Mouse (Mus musculus): ENCODE data around the gene Dus2. TPM values are rescaled to one million over a fixed set of nuclear protein-coding genes. Genes with fewer than 3 reads are reported as not detected.

The Dus2 gene
- polyA plus RNA-seq (2015; fragmentation: Nextera tagmentation; extraction: Ambion mirVana) = 14.1 and 14.8 TPM in 2 replicates

DNA sequence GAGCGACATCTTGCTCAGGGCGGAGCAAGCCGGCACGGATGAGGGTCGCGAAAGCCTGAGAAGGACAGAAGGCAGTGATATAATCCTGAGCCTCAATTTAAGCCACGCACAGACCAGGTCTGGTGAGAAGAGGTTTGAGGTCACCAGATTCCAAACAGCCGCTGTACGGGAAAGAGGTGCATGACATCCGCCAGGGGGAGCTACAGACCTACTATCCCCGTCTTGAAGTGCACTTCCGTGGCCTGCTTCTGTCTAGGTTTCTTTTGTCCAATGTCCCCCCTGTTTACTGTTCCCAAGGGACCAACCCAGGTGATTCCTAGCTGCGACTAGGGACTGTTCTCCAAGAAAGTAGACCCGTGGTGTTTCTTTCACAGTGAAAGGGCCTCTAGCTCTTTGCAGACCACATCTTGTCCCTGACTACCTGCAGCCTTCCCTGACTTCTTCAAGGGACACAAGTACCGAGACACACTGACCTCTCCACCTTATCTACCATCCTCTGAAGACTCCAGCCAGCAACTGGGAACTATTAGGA lies at the start of gene Dus2:
TSS of gene Dus2 (plus strand) at position 482 of the 532 bp plus-strand sequence.

DNA sequence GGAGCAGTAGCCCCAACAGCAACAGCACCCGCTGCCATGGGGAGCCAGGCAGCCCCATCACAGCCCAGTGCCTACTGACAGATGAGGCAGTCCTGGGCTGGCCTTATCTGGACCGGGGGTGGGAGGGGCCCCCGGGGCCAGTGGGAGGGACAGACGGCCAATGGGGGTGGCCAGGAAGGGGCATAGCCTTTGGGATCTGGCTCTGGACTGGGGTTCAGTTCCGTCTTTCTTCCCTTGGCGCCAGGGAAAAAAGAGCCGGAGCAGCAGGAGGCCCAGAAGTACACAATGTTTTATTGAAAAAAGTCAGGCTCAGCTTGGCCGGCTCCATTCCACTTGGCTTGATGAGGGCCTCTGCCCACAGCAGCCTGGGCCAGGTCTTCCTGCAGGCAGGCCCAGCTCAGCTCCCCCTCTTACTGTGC lies 47.8 kb upstream of the Dus2 start, which contains the start of gene Lcat:
TSS of gene Lcat (minus strand) at position 62 of the 419 bp plus-strand sequence.

DNA sequence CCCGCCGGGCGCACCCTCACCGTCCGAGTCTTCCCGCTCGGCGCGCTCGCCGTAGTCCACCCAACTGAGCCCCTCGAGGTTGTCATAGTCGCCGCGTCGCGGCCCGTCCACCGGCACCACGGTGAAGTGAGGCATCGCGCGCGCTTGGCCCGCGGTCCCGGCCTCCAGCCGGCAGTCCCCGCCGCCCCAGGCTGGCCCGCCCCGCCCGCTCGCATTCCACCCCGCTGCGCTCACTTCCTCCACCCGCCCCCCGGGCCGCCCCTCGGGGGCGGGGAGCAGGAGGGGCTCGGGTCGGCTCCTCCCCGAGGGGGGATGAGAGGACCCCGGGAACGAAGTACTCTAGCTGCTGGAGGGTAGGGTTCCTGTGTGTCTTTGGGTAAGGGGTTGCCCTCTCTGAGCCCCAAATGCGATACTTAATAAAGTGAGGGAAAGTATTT lies 25.2 kb upstream of the Dus2 start, which contains the start of gene Slc12a4:
TSS of gene Slc12a4 (minus strand) at position 193 of the 437 bp plus-strand sequence.

DNA sequence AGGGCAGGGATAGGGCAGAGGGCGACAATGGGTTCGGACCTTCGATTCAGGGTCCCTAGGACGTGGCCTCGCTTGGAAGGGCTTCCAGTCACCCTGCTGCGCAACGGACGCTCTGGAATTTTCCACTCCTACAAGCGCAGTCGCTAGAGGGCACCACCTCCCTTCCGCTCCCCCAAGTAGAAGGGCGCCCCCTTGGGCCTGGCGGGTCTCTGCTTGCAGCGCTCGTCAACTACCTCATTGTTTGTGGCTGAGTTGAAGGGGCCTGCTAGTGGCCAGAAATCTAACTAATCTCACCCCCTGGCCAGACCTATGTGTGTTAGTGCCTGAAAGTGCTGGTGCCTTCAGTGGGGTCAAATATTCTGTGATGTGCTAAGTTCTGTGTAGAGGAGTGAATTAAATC lies 11.8 kb upstream of the Dus2 start, which contains the start of gene Dpep3:
TSS of gene Dpep3 (minus strand) at position 105 of the 400 bp plus-strand sequence.

DNA sequence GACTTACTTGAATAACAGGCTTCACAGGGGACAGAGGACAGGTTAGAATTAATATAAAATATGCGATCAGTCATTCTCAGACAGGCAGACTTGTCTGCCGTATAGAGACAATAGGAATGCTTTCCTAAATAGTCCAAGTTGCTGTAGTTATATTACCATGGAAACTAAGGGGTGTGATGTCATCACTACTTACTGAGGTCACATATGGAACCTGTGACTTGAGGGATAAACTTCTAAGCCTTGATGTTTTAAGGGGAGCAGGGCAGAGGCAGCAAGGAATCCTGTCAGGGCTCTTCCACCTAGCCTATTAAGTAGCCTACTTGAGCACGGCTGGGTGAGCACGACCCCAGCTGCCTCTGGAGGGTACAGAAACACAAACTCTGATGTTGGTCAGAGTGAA lies 14.7 kb downstream of the Dus2 start, which contains the start of gene Dpep2nb:
TSS of gene Dpep2nb (minus strand) at position 101 of the 400 bp plus-strand sequence.

DNA sequence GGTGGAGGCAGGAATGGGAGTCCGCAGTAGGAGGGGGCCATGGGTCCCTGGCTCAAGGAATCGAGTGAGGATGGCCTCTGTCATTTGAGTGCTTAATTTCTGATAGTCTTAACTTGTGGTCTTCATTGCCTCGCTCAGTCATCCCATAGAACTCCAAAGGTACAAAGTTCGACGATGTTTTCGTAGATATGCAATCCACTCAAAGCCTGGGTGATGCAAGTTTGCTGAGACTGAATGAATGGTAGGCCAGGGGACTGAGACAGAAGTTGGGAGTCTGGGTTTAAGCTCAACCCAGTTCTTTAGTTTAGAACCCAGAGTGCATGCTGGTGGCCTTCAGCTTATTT lies 20.5 kb downstream of the Dus2 start, which contains the start of gene Ddx28:
TSS of gene Ddx28 (minus strand) at position 240 of the 344 bp plus-strand sequence.

DNA sequence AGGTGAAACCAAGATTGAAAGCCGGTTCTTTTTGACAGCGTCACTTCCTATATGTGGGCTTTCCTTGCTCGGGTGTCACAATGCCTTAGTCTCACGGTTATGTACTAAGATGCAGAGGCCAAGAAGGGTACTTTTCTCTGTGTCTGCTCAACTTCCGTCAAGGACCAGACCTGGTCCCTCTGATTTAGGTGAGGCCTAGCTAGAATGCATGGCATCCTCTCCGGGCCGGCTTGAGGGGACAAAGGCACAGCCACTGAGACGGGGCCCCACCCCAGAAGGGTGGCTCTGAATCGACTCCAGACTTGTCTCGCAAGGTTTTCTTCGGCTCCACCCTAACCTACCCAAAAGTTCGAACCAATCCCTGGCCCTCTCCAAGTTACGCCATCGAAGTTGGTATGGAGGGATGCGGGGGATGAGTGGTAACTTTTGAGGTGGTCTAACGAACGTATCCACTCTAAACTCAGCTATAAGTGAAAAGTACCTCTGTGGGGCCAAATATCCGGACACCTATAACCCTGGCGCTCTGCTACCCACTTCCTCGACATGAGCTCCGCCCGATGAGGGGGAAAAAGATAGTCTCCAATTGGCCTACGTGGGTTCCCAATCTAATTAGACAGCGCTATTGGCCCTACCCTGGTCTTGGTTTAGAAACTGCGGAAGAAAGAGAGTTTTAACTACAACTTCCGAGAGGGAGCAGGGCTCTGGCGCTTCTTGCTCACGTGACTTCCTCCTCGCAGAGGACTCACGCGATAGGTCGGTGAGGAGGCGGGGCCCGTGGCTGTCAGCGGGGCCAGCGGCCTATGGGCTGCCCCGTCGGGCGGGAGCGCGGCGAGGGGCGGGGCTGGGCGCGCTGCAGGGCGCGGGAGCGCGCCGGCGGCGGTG lies 67.8 kb downstream of the Dus2 start, which contains the start of gene Nfatc3:
TSS of gene Nfatc3 (plus strand) at position 110 of the 882 bp plus-strand sequence.

Other genes with a start within 250 kb of the Dus2 start
- 3.8 and 4.0 TPM in 2 replicates for gene Gfod2, start 232.7 kb upstream of the Dus2 start, polyA plus RNA-seq (2015; fragmentation: Nextera tagmentation; extraction: Ambion mirVana)
- gene Ranbp10, start 164.0 kb upstream of the Dus2 start, polyA plus RNA-seq (2015; fragmentation: Nextera tagmentation; extraction: Ambion mirVana) = 43.9 and 49.2 TPM in 2 replicates
- 0.22 and 0.23 TPM in 2 replicates for gene Tsnaxip1, start 163.6 kb upstream of the Dus2 start, polyA plus RNA-seq (2015; fragmentation: Nextera tagmentation; extraction: Ambion mirVana)
- 21.0 and 21.1 TPM in 2 replicates for gene Cenpt, start 138.1 kb upstream of the Dus2 start, polyA plus RNA-seq (2015; fragmentation: Nextera tagmentation; extraction: Ambion mirVana)
- gene Thap11, start 136.2 kb upstream of the Dus2 start, polyA plus RNA-seq (2015; fragmentation: Nextera tagmentation; extraction: Ambion mirVana) = 33.8 and 34.9 TPM in 2 replicates
- gene Nutf2, start 130.8 kb upstream of the Dus2 start, polyA plus RNA-seq (2015; fragmentation: Nextera tagmentation; extraction: Ambion mirVana) = 125 and 144 TPM in 2 replicates
- 16.4 and 18.2 TPM in 2 replicates for gene Edc4, start 110.5 kb upstream of the Dus2 start, polyA plus RNA-seq (2015; fragmentation: Nextera tagmentation; extraction: Ambion mirVana)
- 0.46 TPM in 1 of 2 replicates, not detected in the other for gene Nrn1l, start 97.8 kb upstream of the Dus2 start, polyA plus RNA-seq (2015; fragmentation: Nextera tagmentation; extraction: Ambion mirVana)
- 12.7 and 15.0 TPM in 2 replicates for gene Pskh1, start 90.9 kb upstream of the Dus2 start, polyA plus RNA-seq (2015; fragmentation: Nextera tagmentation; extraction: Ambion mirVana)
- gene Ctrl, start 57.5 kb upstream of the Dus2 start, polyA plus RNA-seq (2015; fragmentation: Nextera tagmentation; extraction: Ambion mirVana) = 1.4 and 4.2 TPM in 2 replicates
- 77.1 and 84.1 TPM in 2 replicates for gene Psmb10, start 52.9 kb upstream of the Dus2 start, polyA plus RNA-seq (2015; fragmentation: Nextera tagmentation; extraction: Ambion mirVana)
- 0.82 and 1.0 TPM in 2 replicates for gene Lcat, start 48.0 kb upstream of the Dus2 start, polyA plus RNA-seq (2015; fragmentation: Nextera tagmentation; extraction: Ambion mirVana)
- gene Slc12a4, start 25.2 kb upstream of the Dus2 start, polyA plus RNA-seq (2015; fragmentation: Nextera tagmentation; extraction: Ambion mirVana) = 12.0 and 12.9 TPM in 2 replicates
- not detected in 2 replicates for gene Dpep3, start 11.9 kb upstream of the Dus2 start, polyA plus RNA-seq (2015; fragmentation: Nextera tagmentation; extraction: Ambion mirVana)
- not detected in 2 replicates for gene Dpep2nb, start 14.6 kb downstream of the Dus2 start, polyA plus RNA-seq (2015; fragmentation: Nextera tagmentation; extraction: Ambion mirVana)
- gene Ddx28, start 20.5 kb downstream of the Dus2 start, polyA plus RNA-seq (2015; fragmentation: Nextera tagmentation; extraction: Ambion mirVana) = 9.3 and 9.8 TPM in 2 replicates
- 6.7 and 6.9 TPM in 2 replicates for gene Nfatc3, start 67.5 kb downstream of the Dus2 start, polyA plus RNA-seq (2015; fragmentation: Nextera tagmentation; extraction: Ambion mirVana)
- gene Esrp2, start 145.6 kb downstream of the Dus2 start, polyA plus RNA-seq (2015; fragmentation: Nextera tagmentation; extraction: Ambion mirVana) = 0.51 and 0.56 TPM in 2 replicates
- 7.2 and 9.4 TPM in 2 replicates for gene Pla2g15, start 159.1 kb downstream of the Dus2 start, polyA plus RNA-seq (2015; fragmentation: Nextera tagmentation; extraction: Ambion mirVana)
- gene Slc7a6, start 177.5 kb downstream of the Dus2 start, polyA plus RNA-seq (2015; fragmentation: Nextera tagmentation; extraction: Ambion mirVana) = 10.7 and 12.3 TPM in 2 replicates
- 18.3 and 20.0 TPM in 2 replicates for gene Slc7a6os, start 219.6 kb downstream of the Dus2 start, polyA plus RNA-seq (2015; fragmentation: Nextera tagmentation; extraction: Ambion mirVana)
- 22.3 and 25.3 TPM in 2 replicates for gene Prmt7, start 219.6 kb downstream of the Dus2 start, polyA plus RNA-seq (2015; fragmentation: Nextera tagmentation; extraction: Ambion mirVana)

Measured in spleen, postnatal 0 days (tissue).